Mouse (Mus musculus) urinary bladder, postnatal 10 days (tissue): Measurements from ENCODE around the gene Rhox12.

Experiments used
- DNase-seq: peaks from one replicate; pipeline ENCODE4 v3.0.0; 2022; ENCODE audit warnings: low spot score

Rhox12 gene

DNA sequence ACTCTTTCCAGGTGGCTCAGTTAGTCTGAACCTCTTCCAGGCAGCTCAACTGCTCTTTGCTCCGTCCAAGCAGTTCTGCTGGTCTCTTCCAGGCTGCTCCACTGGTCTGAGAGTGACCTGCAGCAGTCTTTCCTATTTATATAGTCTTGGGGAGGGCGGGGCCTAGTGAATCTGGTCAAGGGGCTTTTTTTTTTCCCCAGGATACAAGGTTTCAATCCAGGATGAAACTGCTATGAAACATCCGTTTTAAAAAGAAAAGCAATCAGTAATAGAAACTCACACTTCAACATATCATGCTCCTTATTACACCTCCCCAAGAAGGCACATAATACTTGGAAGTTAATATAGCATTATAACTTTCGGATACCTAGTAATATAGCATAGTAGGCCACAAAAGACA, at the start of gene Rhox12:
Gene Rhox12, minus strand, starts transcription at position 101 of the 400 bp plus-strand sequence.
- DNase-seq = no peak

DNA sequence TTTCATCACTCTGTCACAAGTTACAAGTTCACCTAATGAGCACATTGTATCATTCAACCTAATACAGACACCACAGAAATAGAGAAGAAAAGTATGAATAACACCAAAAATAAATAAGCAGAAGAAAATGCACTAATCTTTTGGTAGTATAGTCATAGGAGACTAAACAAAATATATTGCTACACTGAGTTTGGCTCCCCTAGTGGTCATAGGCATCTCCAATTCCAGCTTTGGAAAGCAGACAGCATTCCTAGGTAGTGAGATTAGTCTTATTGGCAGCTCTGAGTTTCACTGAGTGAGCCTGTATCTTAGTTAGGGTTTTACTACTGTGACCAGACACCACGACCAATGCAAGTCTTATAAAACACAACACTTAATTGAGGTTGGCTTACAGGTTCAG, 48.4 kb upstream of the Rhox12 start:
- no peak for DNase-seq

DNA sequence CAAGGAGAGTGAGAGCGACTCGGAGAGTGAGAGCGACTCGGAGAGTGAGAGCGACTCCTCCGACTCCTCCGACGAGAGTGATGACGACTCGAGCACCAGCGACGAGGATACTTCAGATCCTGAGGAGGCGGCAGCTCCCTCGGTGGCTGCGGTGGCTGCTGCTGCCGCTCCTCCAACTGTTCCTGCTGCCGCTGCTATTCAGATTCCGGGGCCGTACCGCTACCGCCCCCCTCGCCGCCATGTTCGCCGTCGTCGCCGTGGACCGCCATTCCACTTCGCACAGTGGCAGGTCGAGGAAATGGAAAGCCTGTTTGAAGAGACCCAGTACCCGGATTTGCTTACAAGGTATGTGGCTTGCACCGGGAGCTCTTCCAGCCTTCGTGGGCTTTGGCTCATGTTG, 10.8 kb upstream of the Rhox12 start:
- DNase-seq = no peak

DNA sequence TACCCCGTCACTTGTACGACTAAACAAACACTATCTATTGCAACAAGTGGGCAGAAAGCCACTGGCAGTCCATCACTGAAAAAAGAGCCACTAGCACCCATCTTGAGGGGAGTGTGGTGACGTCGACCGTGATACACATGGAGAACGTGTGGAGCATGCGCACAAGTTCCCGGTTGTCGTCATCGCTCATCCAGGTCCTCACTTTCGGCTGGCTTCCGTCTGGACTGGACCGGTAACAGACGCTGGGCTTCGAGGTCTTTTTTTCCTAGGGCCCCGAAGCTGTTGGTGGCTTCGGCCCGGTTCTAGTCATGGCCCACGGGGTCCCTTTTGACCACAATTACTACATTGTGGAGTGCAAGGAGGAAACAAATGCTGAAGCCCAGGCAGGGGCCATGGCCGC, 10.3 kb upstream of the Rhox12 start, which contains the start of gene Rhox13:
Gene Rhox13, plus strand, starts transcription at position 238 of the 400 bp plus-strand sequence.
- DNase-seq = no peak

DNA sequence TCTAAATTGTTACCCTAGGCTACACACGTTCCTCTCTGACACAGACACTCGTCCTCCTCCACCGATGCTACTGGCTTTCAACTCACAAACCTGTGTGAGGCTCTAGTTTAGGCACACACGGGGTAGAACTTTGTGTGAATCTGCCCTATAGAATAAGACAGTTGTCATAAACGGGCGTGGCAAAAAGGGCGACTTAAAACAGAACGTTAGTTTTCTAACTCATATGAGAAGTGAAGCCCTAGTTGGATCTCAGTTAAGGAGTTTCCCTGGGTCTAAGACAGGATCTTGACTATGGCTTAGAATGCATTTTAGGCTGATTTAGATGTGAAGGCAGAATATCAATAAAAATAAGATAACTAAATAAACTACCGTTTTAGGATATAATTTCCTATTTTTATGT, 25.7 kb downstream of the Rhox12 start, which contains the start of gene Rhox11:
Gene Rhox11, minus strand, starts transcription at position 101 of the 400 bp plus-strand sequence.
- no peak for DNase-seq

DNA sequence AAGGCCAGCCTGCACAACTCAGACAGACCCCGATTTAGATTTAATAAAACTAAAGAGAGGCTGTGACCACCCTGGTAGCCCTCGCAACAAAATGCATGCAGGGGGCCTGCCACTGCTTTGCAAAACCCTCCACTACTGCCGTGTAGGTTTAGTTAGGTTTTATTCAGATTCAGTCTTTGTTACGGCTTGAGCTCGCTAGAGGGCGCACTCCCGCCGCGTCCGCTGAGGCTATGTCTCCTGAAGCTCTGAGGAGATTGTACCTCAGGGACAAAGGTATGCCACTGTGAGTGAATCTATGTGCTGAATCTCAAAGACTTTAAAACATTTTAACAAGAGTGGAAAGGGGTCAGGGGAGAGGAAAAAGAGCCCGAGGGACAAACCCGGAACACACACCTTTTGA, 26.5 kb downstream of the Rhox12 start:
- no peak for DNase-seq

DNA sequence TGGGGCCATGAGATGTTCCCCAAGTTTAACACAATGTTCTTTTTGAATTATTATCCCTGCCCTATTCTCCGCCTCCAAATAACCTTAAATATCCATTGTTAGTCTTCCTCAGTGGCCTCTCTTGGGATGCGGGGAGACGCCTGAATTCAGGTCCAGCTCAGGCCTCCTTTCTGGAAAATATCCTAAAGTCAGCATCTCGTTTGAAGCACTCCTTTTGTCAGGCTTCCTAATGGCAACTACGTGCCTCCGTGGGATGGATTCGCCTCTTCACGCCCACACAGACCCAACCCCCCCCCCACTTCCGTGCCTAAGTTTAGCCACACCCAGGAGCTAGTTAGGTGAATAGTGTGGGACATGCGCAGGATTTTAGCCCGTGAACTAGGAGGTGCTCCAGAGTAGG, 44.5 kb downstream of the Rhox12 start, which contains the start of gene Rhox10:
Gene Rhox10, plus strand, starts transcription at position 301 of the 400 bp plus-strand sequence.
- DNase-seq = no peak

DNA sequence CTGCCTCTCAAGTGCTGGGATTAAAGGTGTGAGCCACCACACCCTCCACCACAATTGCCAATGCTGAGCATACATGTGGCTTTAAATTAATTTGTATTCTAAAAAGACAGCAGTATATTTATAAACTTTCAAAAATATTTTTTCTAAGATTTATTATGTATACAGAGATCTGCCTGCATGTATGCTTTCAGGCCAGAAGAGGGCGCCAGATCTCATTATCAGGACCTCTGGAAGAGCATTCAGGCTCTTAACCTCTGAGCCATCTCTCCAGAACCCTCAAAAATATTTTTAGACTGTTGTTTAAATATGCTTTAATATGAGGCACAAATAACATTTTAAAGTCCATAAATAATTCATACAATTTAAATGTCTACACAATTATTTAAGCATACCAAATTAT, 49.2 kb downstream of the Rhox12 start:
- DNase-seq = no peak
